Mouse (Mus musculus) adrenal gland, postnatal 10 days (tissue): ENCODE data around the gene Ak5. TPM values are rescaled to one million over a fixed set of nuclear protein-coding genes. Genes with fewer than 3 reads are reported as not detected.

Experiments used
- DNase-seq: peaks from one replicate; pipeline ENCODE4 v3.0.0; 2021; ENCODE audit warnings: mixed read lengths
- total RNA-seq, 2 experiments: library from RNA; stranded (reverse); gene quantifications; 2 replicates each; pipeline ENCODE4 v1.2.3; 2021

Ak5 gene
- total RNA-seq, 2 experiments from 2014 or later, result 3.0 to 4.1 TPM

GRCm38 (mm10) chr3:152625061-152625820, 42.9 kb downstream of the Ak5 start:
- DNase-seq, result peak; percentile 49

- DNase-seq, result no peak
Measured at GRCm38 (mm10) chr3:152620534-152620933, 47.6 kb downstream of the Ak5 start.

- DNase-seq, result no peak
Measured at GRCm38 (mm10) chr3:152620058-152620457, 48.1 kb downstream of the Ak5 start.

GRCm38 (mm10) chr3:152609076-152609475, 59.1 kb downstream of the Ak5 start:
- DNase-seq, result no peak

- no peak for DNase-seq
Measured at GRCm38 (mm10) chr3:152605849-152606248, 62.3 kb downstream of the Ak5 start.

- DNase-seq, result no peak
Measured at GRCm38 (mm10) chr3:152599679-152600078, 68.5 kb downstream of the Ak5 start.

GRCm38 (mm10) chr3:152596406-152597050, 71.6 kb downstream of the Ak5 start:
- DNase-seq, result no peak

- no peak for DNase-seq
Measured at GRCm38 (mm10) chr3:152592767-152593425, 75.3 kb downstream of the Ak5 start.

- peak; percentile 3 for DNase-seq
Measured at GRCm38 (mm10) chr3:152590491-152590890, 77.7 kb downstream of the Ak5 start.

GRCm38 (mm10) chr3:152589101-152589500, 79.1 kb downstream of the Ak5 start:
- peak; percentile 16 for DNase-seq

GRCm38 (mm10) chr3:152587007-152587406, 81.2 kb downstream of the Ak5 start:
- no peak for DNase-seq

GRCm38 (mm10) chr3:152586191-152586590, 82.0 kb downstream of the Ak5 start:
- no peak for DNase-seq

GRCm38 (mm10) chr3:152585581-152585980, 82.6 kb downstream of the Ak5 start:
- no peak for DNase-seq

GRCm38 (mm10) chr3:152583033-152583432, 85.1 kb downstream of the Ak5 start:
- DNase-seq, result no peak

GRCm38 (mm10) chr3:152581853-152582252, 86.3 kb downstream of the Ak5 start:
- peak; percentile 40 for DNase-seq

GRCm38 (mm10) chr3:152579984-152580591, 88.1 kb downstream of the Ak5 start:
- no peak for DNase-seq

GRCm38 (mm10) chr3:152578282-152579228, 89.6 kb downstream of the Ak5 start:
- no peak for DNase-seq

GRCm38 (mm10) chr3:152577763-152578162, 90.4 kb downstream of the Ak5 start:
- no peak for DNase-seq

- DNase-seq, result no peak
Measured at GRCm38 (mm10) chr3:152577273-152577672, 90.9 kb downstream of the Ak5 start.

- DNase-seq, result no peak
Measured at GRCm38 (mm10) chr3:152569242-152569605, 98.9 kb downstream of the Ak5 start.

- DNase-seq, result no peak
Measured at GRCm38 (mm10) chr3:152568455-152569241, 99.5 kb downstream of the Ak5 start.
